Mouse (Mus musculus): Measurements from ENCODE around the gene Lrfn3.

Gene Lrfn3

GRCm38 (mm10) chr7:30346635-30347379 is 15.8 kb downstream of the Lrfn3 start:
- DNase-seq (ENCODE audit: extremely low spot score, low spot score) = peak; percentile 77

DNA sequence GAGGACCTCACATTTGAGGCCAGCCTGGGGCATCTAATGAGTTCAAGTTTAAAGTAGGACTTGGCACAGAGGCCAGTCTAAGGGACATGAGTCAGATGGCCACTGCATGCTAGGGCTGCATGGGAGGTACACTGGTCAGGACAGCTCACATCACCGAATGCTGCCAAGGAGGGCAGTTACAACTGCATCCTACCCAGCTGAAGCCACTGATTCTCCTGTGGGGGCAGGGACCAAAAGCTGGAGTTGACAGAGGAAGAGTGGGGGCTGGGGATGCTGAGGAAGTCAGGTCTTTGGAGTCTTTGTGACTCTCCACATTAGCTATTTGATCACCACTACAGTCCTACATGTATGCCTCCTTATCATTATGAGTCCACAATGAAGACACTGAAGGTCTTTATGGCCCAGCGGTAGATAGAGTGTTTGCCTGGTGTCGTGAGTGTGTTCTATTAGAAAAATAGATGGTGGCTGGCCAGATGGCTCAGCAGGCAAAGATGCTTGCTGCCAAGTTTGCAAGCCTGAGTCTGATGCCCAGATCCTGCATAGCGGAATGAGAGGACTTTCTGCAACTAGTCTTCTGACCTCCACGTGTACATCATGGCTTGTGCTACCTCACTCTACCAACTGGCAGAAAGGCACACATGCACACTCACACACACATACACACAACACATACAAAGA is 23.0 kb downstream of the Lrfn3 start:
- DNase-seq (ENCODE audit: extremely low spot score, low spot score) = no peak

GRCm38 (mm10) chr7:30336384-30336783 is 26.2 kb downstream of the Lrfn3 start:
- peak; percentile 83 for DNase-seq (ENCODE audit: extremely low spot score, low spot score)

DNA sequence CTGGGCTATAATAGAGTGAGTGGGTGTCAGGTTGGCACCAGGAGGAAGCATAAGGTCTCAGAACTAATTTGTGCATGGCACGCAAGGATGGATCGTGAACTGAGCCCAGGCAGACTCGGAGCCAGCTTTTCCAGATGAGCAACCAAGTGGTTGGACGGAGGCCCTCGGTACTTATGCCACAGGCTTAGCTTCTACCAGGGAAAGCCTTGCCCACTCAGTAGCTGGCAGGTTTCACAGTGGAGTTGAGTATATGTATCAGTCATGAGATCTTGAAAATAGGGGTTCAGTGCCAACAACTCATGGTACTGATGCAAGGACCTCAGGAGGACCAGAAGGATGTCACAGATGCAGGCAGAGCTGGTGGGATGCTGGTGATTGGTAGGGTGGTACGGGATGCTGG is 26.9 kb downstream of the Lrfn3 start:
- no peak for DNase-seq (ENCODE audit: extremely low spot score, low spot score)

GRCm38 (mm10) chr7:30334563-30334962 is 28.0 kb downstream of the Lrfn3 start:
- DNase-seq (ENCODE audit: extremely low spot score, low spot score) = no peak

DNA sequence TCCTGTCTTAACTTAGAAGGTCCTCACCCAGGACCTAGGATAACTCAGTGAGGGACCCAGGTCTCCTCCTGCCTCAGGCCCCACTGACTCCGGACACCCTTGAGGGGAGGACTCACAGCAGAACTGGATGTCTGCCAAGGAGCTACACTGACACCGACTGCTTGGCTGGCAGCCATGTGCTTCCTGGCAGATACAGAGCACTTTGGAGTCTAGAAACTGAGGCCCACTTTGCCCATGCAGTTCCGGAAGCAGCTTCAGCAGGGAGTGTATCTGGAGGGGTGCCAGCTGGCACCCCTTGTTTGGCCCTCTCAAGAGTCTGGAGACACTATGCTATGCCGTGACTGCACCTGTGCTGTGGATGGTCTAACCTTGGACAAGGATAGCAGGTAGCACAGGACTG is 29.1 kb downstream of the Lrfn3 start:
- DNase-seq (ENCODE audit: extremely low spot score, low spot score) = no peak

DNA sequence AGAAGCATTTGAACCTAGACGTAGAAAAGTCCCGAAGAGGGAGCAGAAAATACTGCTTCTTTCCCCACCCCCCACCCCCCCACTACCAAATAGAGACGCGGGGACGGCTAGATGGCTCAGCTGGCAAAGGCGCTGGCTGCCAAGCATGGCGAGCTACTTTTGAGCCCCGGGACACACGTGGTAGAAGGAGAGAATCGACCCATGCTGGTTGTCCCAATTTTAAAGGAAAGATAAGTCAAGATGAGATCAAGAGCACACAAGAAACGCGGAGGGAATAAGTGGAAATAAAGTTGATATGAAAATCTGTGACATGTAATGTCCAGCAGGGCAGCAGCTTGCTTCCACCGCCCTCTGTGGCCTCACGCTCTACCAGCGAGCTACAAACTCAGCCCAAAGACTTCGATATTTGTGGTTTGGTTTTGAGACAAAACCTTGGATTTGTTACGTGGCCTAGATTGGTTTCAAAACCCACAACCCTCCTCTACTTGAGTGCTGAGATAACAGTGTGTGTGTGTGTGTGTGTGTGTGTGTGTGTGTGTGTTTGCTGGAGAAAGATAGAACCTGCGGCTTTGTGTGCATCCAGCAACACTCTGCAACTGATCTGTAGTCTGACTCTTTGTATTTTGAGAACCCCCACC is 29.8 kb downstream of the Lrfn3 start:
- DNase-seq (ENCODE audit: extremely low spot score, low spot score) = no peak

- DNase-seq (ENCODE audit: extremely low spot score, low spot score) = peak; percentile 76
Observed at GRCm38 (mm10) chr7:30331887-30332286, 30.7 kb downstream of the Lrfn3 start.

DNA sequence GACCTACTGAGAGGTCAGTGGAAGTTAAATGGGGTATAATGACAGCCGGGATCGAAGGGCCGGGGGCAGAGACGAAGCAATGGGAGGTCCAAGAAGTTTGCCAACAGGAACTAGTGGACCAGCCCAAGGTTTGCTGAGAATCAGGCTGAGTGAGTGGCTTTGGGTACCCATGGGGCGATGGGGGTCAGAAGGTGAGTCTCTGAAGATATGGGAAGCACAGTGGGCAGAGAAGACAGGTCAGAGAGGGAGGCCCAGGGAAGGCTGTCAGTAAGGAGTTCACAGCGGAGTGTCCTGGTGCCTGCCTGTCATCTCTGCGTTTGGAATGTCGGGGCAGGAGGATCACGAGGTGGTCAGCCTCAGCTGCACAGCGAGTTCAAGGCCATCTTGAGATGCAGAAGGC is 34.2 kb downstream of the Lrfn3 start:
- DNase-seq (ENCODE audit: extremely low spot score, low spot score) = no peak

GRCm38 (mm10) chr7:30327140-30327539 is 35.4 kb downstream of the Lrfn3 start:
- no peak for DNase-seq (ENCODE audit: extremely low spot score, low spot score)

- no peak for DNase-seq (ENCODE audit: extremely low spot score, low spot score)
Observed at GRCm38 (mm10) chr7:30326427-30326826, 36.1 kb downstream of the Lrfn3 start.

DNA sequence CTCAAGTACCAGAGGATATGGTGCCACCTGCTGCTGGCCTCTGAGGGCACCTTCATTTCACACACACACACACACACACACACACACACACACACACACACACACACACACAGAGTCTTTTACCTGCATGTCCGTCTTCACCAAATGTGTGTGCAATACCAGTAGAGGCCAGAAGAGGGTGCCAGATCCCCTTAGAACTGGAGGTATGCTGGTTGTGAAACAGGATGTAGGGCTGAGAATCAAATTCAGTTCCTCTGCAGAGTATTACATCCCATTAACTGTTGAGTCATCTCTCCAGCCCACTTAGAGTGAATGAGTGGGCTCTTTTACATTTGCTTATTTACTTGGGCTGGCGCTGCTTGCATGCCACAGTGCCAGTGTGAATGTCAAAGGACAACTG is 37.2 kb downstream of the Lrfn3 start:
- DNase-seq (ENCODE audit: extremely low spot score, low spot score) = peak; percentile 59

DNA sequence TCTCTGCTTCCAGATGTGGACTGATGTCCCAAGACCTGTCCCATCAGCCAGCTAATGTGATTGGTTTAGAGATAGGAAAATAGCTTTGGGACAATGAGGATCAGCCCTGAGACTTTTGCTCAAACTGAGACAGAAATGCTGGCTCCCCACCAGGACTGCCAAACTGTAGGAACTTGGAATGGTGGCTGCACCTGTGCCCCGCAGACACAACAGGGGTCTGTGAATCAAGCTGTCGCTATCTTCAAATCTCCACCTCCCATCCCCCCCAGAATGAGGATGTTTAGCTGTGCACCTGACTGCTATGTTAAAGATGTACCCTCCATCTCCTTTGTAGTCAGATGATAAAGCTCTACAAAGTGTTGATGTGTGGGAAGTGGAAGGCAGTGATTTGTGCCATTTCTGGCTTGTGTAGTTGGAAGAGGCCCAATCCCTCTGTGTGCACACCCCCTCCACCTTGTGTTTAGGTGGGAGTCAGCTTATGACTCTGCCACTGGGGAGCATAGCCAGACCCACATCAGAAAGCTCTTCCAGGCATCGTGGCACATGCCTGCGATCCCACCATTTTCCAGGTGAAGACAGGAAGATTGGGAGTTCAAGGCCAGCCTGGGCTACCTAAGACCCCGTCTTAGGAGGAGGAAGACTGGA is 38.1 kb downstream of the Lrfn3 start:
- no peak for DNase-seq (ENCODE audit: extremely low spot score, low spot score)

GRCm38 (mm10) chr7:30323795-30324194 is 38.8 kb downstream of the Lrfn3 start, which contains the start of gene Sdhaf1:
Gene Sdhaf1 (minus strand): TSS chr7:30323895.
- no peak for DNase-seq (ENCODE audit: extremely low spot score, low spot score)

- no peak for DNase-seq (ENCODE audit: extremely low spot score, low spot score)
Observed at GRCm38 (mm10) chr7:30322865-30323264, 39.7 kb downstream of the Lrfn3 start.

DNA sequence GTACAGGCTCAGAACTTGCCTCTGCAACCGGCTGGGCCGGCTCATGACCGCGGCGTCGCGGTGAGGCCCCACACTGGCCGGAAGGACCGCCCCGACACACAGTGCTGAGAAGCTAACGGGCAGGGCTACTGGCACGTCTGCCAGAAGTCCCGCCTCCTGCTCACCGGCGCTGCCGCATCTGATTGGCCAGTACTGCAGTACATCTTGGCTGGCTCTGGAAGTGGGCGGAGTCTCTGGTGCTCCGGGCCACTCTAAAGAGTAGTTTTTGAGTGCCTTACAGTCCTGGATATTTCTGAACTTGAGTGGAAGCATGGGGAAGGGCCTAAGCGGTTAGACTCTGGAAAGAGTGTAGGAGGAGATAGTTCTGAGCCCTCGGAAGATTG is 40.3 kb downstream of the Lrfn3 start:
- DNase-seq (ENCODE audit: extremely low spot score, low spot score) = peak; percentile 95

DNA sequence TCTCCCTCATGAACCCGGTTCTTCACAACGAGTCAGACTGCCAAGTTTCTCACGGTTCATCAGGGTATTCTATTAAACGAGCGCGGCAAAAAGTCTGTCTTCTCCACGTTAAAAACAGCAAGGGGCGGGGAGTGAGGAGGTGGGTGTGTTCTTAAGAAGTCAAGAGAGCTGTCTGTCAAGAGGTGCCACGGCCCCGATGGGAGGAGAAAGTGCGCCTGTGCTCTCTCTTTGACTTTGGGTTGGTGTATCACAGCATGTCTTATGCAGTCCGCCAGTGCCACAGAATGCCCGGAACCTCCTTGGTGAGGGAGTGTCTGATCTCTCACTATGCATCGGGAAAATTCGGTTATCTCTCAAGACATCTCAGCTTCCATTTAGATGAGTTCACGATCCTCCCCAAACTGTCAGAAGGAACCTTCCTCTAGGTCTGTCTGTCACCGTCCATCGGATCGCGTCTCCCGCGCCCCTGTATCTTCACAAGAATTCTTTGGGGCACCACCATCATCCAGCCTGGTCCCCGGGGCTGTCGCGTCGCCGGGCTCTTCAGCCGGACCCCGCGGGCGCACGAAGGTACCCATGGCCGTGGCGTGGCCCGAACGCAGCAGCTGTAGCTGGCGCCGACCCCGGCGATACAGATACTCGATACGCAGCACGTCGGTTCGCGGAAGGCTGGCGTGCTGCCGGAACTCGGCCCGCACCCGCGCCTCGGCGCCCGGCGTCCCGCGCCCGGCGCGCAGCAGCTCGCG is 40.9 kb downstream of the Lrfn3 start, which contains the start of gene E130208F15Rik:
Gene E130208F15Rik (plus strand): TSS at position 202 of the 746 bp plus-strand sequence.
- peak; percentile 50 for DNase-seq (ENCODE audit: extremely low spot score, low spot score)

DNA sequence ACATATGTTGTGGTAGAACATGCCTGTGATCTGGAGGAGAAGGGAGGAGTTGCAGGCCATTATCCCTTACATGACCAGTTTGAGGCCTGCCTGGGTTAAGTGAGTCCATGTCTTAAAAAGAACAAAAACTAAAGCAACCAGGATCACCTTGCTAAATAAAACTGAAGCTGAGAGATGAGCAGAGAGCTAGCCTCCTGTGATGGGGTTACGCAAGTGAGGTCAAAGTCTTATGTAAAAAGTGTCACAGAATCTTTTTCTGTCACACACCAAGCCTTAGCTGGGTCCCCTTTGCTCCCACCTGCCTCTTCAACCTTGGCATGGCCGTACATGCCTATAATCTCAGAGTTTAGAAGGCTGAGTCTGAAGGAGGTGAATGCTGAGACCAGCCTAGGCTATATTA is 41.6 kb downstream of the Lrfn3 start:
- DNase-seq (ENCODE audit: extremely low spot score, low spot score) = no peak

DNA sequence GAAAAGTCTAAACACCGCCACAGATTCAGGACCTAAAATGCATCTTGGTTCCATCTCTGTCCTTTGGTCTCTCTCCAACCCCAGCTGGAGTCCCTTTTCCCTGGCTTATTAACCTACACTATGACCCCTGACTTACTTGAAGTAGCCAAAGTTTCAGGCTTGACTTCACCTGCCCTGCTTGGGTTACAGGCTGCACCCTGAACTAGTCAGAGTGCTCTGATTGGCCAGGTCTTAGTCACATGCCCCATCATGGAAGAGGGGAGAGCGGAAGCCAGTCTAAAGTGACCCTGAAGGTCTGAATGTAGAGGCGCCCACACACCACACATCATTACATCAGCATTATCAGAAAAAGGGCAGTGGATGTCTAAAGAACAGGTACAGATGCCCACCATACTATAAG is 44.4 kb downstream of the Lrfn3 start:
- DNase-seq (ENCODE audit: extremely low spot score, low spot score) = no peak

DNA sequence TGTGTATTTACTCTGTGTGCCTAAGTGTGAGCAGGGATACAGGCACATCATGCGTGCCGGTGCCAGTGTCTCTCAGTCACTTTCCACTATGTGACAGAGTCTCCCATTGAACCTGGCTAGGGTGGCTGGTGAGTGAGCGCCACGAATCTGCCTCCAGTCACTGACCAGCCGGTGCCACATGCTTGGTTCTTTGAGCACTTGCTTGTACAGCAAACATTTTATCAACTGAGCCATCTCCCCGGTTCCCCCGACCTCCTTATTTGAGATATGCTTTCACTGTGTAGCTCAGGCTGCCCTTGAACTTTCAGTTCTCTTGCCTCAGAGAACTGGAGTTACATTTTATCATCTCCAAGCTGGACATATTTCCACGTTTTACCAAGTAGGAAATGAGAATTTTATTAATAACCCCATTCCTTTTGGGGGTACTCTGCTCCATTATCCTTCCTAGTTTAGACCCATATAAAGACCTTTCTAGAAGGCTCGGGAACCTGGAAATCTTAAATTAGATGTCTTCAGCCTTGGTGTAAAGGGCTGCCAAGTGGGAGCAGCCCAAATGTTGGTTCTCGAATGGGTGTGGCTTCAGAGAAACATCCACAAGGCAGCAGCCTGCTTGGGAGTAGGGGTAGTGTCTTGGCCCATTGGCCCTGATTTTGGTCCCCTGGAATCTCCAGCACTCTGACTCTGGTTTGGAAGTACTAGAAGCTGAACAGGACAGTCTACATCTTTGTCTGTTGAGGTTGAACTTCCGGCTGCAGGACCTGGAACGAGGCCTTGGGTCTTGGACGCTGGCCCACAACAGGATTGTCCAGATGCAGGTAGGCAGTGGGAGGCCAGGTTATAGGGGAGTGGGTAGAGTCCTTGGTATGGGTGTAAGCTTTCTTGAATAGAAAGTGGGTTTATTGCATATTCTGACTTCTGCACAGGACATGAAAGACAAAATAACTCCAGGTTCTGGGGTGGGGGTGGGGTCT is 46.7 kb downstream of the Lrfn3 start:
- DNase-seq (ENCODE audit: extremely low spot score, low spot score) = no peak

All from neural tube, embryonic 10.5 days (tissue).